Mouse (Mus musculus) 3T3-L1 (cell line): ENCODE measurements around the gene Arsb.
A peak's percentile ranks its signal among the peaks of the same experiment; 100 is the strongest.
"Not testable (repeated sequence)": the region's sequence is repeated elsewhere in the genome, so short reads cannot be mapped to it uniquely, and the experiment has no call there.

Source experiments
- DNase-seq: peaks from one replicate; pipeline ENCODE4 v3.0.0-alpha.2; 2015; ENCODE audit warnings: low read depth, low spot score

Gene Arsb

GRCm38 (mm10) chr13:93787647-93788046 is 16.2 kb downstream of the Arsb start:
- DNase-seq: no peak

- DNase-seq: peak; percentile 80
These were observed 21.7 kb downstream of the Arsb start for GRCm38 (mm10) chr13:93792945-93793642.

- no peak for DNase-seq
These were observed 22.3 kb downstream of the Arsb start for GRCm38 (mm10) chr13:93793643-93794182.

GRCm38 (mm10) chr13:93797011-93797600 is 25.7 kb downstream of the Arsb start:
- DNase-seq: no peak

GRCm38 (mm10) chr13:93810311-93810710 is 38.9 kb downstream of the Arsb start:
- not testable (repeated sequence) for DNase-seq

- DNase-seq: no peak
These were observed 42.7 kb downstream of the Arsb start for GRCm38 (mm10) chr13:93814081-93814480.

- no peak for DNase-seq
These were observed 43.2 kb downstream of the Arsb start for GRCm38 (mm10) chr13:93814676-93815075.

GRCm38 (mm10) chr13:93815128-93815527 is 43.7 kb downstream of the Arsb start:
- DNase-seq: no peak

GRCm38 (mm10) chr13:93816127-93816526 is 44.7 kb downstream of the Arsb start:
- no peak for DNase-seq

GRCm38 (mm10) chr13:93816688-93817331 is 45.4 kb downstream of the Arsb start:
- DNase-seq: no peak

GRCm38 (mm10) chr13:93820173-93820572 is 48.7 kb downstream of the Arsb start:
- no peak for DNase-seq

- peak; percentile 41 for DNase-seq
These were observed 50.6 kb downstream of the Arsb start for GRCm38 (mm10) chr13:93822001-93822400.

GRCm38 (mm10) chr13:93825792-93826558 is 54.5 kb downstream of the Arsb start:
- DNase-seq: no peak

GRCm38 (mm10) chr13:93827745-93828144 is 56.3 kb downstream of the Arsb start:
- DNase-seq: no peak

- DNase-seq: no peak
These were observed 58.3 kb downstream of the Arsb start for GRCm38 (mm10) chr13:93829565-93830293.

GRCm38 (mm10) chr13:93830294-93830645 is 58.8 kb downstream of the Arsb start:
- DNase-seq: no peak

GRCm38 (mm10) chr13:93837481-93838225 is 66.2 kb downstream of the Arsb start:
- peak; percentile 63 for DNase-seq

- DNase-seq: peak; percentile 36
These were observed 67.2 kb downstream of the Arsb start for GRCm38 (mm10) chr13:93838431-93839136.

GRCm38 (mm10) chr13:93839137-93839630 is 67.8 kb downstream of the Arsb start:
- DNase-seq: peak; percentile 39

- DNase-seq: no peak
These were observed 68.3 kb downstream of the Arsb start for GRCm38 (mm10) chr13:93839721-93840120.
